In genomic region chr4:13586811-13587210, GRCm38 (mm10) we compare ENCODE assay signal across 21 mouse cellular contexts.
DNase-seq lines count a peak whose midpoint lies in the region; ATAC-seq and TF ChIP-seq lines count a peak whose summit lies in the region.
"Had no signal": no experiment of that assay in that cellular context is flagged by ENCODE, and none has a peak within 500 bp of the region (broad histone marks: within the 10 kb centered on the region; RNA-seq: fewer than 3 reads in every experiment).

No protein-coding gene starts in this region.

- intact Hi-C loops in left cerebral cortex, adult 2 months (cut with DNase I), result loop anchor here (5.0 kb wide), 1 partner anchor 130 kb away; no protein-coding TSS in a partner anchor

- no peak overlapping the region for H3K4me2 ChIP-seq in neural tube, embryonic 15.5 days
- H3K4me2 ChIP-seq: heart, embryonic 12.5 days; liver, embryonic 11.5 days; neural tube, embryonic 12.5 days had no signal

- H3K4me3 ChIP-seq in testis, adult 2 months (ENCODE audit: control insufficient read depth, low read depth, low read length), result peak overlapping the region; percentile 15; the same call in 1 of the 2 replicates
- H3K4me3 ChIP-seq in left cerebral cortex, adult 2 months, result peak overlapping the region; percentile 24; the same call in 1 of the 2 replicates
- H3K4me3 ChIP-seq in neural tube, embryonic 15.5 days (replicated peaks), result no peak overlapping the region
- H3K4me3 ChIP-seq: gastrocnemius, adult 2 months; heart, embryonic 12.5 days; limb, embryonic 10.5 days; midbrain, embryonic 10.5 days; neural tube, embryonic 12.5 days had no signal

- WGBS in neural tube, embryonic 15.5 days, result 78% methylated on average over 8 of the region's 8 CpGs

- no peak overlapping the region for H3K9ac ChIP-seq in neural tube, embryonic 15.5 days (replicated peaks)
- H3K9ac ChIP-seq: heart, embryonic 12.5 days; neural tube, embryonic 12.5 days had no signal

- no peak for TF ChIP-seq POLR2A in testis, adult 2 months (IDR thresholded peaks at IDR 0.05; ENCODE audit: control insufficient read depth, low read depth, low read length)

- DNase-seq in frontal cortex, adult 2 months (ENCODE audit: extremely low spot score in 1 of 2, low spot score in 1 of 2), result peak; percentile 21 to 61
- no peak for DNase-seq in frontal cortex, postnatal 25 days (ENCODE audit: low spot score in 2 of 2)
- no peak for DNase-seq in testis, postnatal 10 days (ENCODE audit: low spot score)
- peak in 1 of 2 experiments; percentile 23 for DNase-seq in left cerebral cortex, adult 2 months (ENCODE audit: extremely low spot score in 1 of 2, low spot score in 2 of 2)
- DNase-seq in telencephalon, adult 2 months (ENCODE audit: low read depth, low spot score), result peak; percentile 80
- DNase-seq in cerebellum, adult 11-12 months, result no peak
- DNase-seq: cerebellum, postnatal 14 days; gastrocnemius, adult 2 months; kidney, adult 11 months; kidney, postnatal 10 days; lung, adult 2 months; lung, postnatal 36 days; thymus, postnatal 36 days had no signal

- no peaks in the 10 kb centered on the region for H3K36me3 ChIP-seq in testis, adult 2 months (ENCODE audit: control insufficient read depth, insufficient read depth, low read length)
- no peaks in the 10 kb centered on the region for H3K36me3 ChIP-seq in neural tube, embryonic 15.5 days
- H3K36me3 ChIP-seq: heart, embryonic 12.5 days; limb, embryonic 10.5 days; midbrain, embryonic 10.5 days; neural tube, embryonic 12.5 days had no signal

- H3K4me1 ChIP-seq in testis, adult 2 months (ENCODE audit: control insufficient read depth, insufficient read depth, low read length), result no peaks in the 10 kb centered on the region
- H3K4me1 ChIP-seq in neural tube, embryonic 15.5 days, result no peaks in the 10 kb centered on the region
- H3K4me1 ChIP-seq: heart, embryonic 12.5 days; limb, embryonic 10.5 days; midbrain, embryonic 10.5 days; neural tube, embryonic 12.5 days had no signal

- no peak overlapping the region for H3K27ac ChIP-seq in testis, adult 2 months (ENCODE audit: control insufficient read depth, insufficient read depth, low read depth, low read length)
- H3K27ac ChIP-seq in left cerebral cortex, adult 2 months, result no peak overlapping the region
- no peak overlapping the region for H3K27ac ChIP-seq in neural tube, embryonic 15.5 days (replicated peaks)
- H3K27ac ChIP-seq: gastrocnemius, adult 2 months; hindbrain, postnatal 0 days; limb, embryonic 10.5 days; midbrain, embryonic 10.5 days; neural tube, embryonic 12.5 days had no signal

- no peak for TF ChIP-seq CTCF in testis, adult 2 months (IDR thresholded peaks at IDR 0.05; ENCODE audit: control insufficient read depth, insufficient read depth, insufficient replicate concordance, low read depth, low read length)
- TF ChIP-seq CTCF in left cerebral cortex, adult 2 months (IDR thresholded peaks at IDR 0.05), result no peak

- no peaks in the 10 kb centered on the region for H3K27me3 ChIP-seq in testis, adult 2 months (ENCODE audit: control insufficient read depth, insufficient read depth, low read length)
- no peaks in the 10 kb centered on the region for H3K27me3 ChIP-seq in neural tube, embryonic 15.5 days (replicated peaks)
- H3K27me3 ChIP-seq: heart, embryonic 12.5 days; neural tube, embryonic 12.5 days had no signal

- ATAC-seq in neural tube, embryonic 15.5 days (ENCODE audit: low FRiP score), result no peak
- ATAC-seq: hindbrain, postnatal 0 days had no signal

- no peaks in the 10 kb centered on the region for H3K9me3 ChIP-seq in neural tube, embryonic 15.5 days (replicated peaks)
- H3K9me3 ChIP-seq: heart, embryonic 12.5 days; limb, embryonic 10.5 days; midbrain, embryonic 10.5 days; neural tube, embryonic 12.5 days had no signal

Comparison
In these comparisons a context has a peak if more than half of its experiments do, and no peak if none do; other contexts are left out.
1. DNase-seq: peak in frontal cortex, adult 2 months (2 of 2) and telencephalon, adult 2 months (single experiment); none in frontal cortex, postnatal 25 days (0 of 2), testis, postnatal 10 days (single experiment) and cerebellum, adult 11-12 months (single experiment).